Mouse (Mus musculus): ENCODE results near the gene Supt3. TPM values are rescaled to one million over a fixed set of nuclear protein-coding genes. Genes with fewer than 3 reads are reported as not detected.

Supt3 gene
- polyA plus RNA-seq, 1 experiment from 2014 or later, result 24.7 TPM

GRCm38 (mm10) chr17:44743780-44744179 lies 33.2 kb upstream of the Supt3 start:
- Histone ChIP-seq H3K4me2 (replicated peaks) (no peak overlapping the region), H3K4me3 (no peak overlapping the region), H3K4me1 (peaks cover 10% of the 10 kb centered on the region), H3K9ac (no peak overlapping the region), H3K9me3 (no peaks in the 10 kb centered on the region), H3K27me3 (peaks cover 36% of the 10 kb centered on the region), H3K27ac (no peak overlapping the region), H3K36me3 (no peaks in the 10 kb centered on the region)
- 64% methylated on average over 3 of the region's 3 CpGs for WGBS
- no peak for ATAC-seq (ENCODE audit: low FRiP score, low read depth)

- no peaks in the 10 kb centered on the region for H3K9me3 ChIP-seq
- H3K27ac ChIP-seq, result no peak overlapping the region
- H3K4me1 ChIP-seq, result 0 out of 2 replicates have a peak, but pooled peaks cover 3% of the 10 kb centered on the region
- H3K36me3 ChIP-seq, result no peaks in the 10 kb centered on the region
- H3K4me2 ChIP-seq (replicated peaks), result no peak overlapping the region
- H3K9ac ChIP-seq, result no peak overlapping the region
- ATAC-seq (ENCODE audit: low FRiP score, low read depth), result no peak
- H3K4me3 ChIP-seq, result no peak overlapping the region
- H3K27me3 ChIP-seq, result peaks cover 21% of the 10 kb centered on the region
- 88% methylated on average over 8 of the region's 8 CpGs for WGBS
Measured at GRCm38 (mm10) chr17:44745378-44745777, 31.6 kb upstream of the Supt3 start.

GRCm38 (mm10) chr17:44766318-44766717 lies 10.6 kb upstream of the Supt3 start:
- Histone ChIP-seq H3K36me3 (no peaks in the 10 kb centered on the region), H3K4me1 (peaks cover 20% of the 10 kb centered on the region), H3K27ac (no peak overlapping the region), H3K4me3 (no peak overlapping the region), H3K9ac (no peak overlapping the region), H3K9me3 (no peaks in the 10 kb centered on the region), H3K4me2 (replicated peaks) (no peak overlapping the region), H3K27me3 (peaks cover 3% of the 10 kb centered on the region; the same call in 1 of the 2 replicates)
- no peak for ATAC-seq (ENCODE audit: low FRiP score, low read depth)
- 70% methylated on average over 11 of the region's 11 CpGs for WGBS

GRCm38 (mm10) chr17:44766975-44767374 lies 10.0 kb upstream of the Supt3 start:
- H3K36me3 ChIP-seq, result no peaks in the 10 kb centered on the region
- H3K27ac ChIP-seq, result no peak overlapping the region
- H3K9me3 ChIP-seq, result no peaks in the 10 kb centered on the region
- H3K27me3 ChIP-seq, result peaks cover 3% of the 10 kb centered on the region; the same call in 1 of the 2 replicates
- H3K4me2 ChIP-seq (replicated peaks), result no peak overlapping the region
- no peak overlapping the region for H3K4me3 ChIP-seq
- peaks cover 20% of the 10 kb centered on the region for H3K4me1 ChIP-seq
- WGBS, result 58% methylated on average over 2 of the region's 2 CpGs
- ATAC-seq (ENCODE audit: low FRiP score, low read depth), result no peak
- H3K9ac ChIP-seq, result no peak overlapping the region

- ATAC-seq (ENCODE audit: low FRiP score, low read depth), result no peak
- H3K4me2 ChIP-seq (replicated peaks), result no peak overlapping the region
- H3K4me3 ChIP-seq, result no peak overlapping the region
- peaks cover 20% of the 10 kb centered on the region for H3K4me1 ChIP-seq
- no peaks in the 10 kb centered on the region for H3K9me3 ChIP-seq
- WGBS, result 82% methylated on average over 1 of the region's 1 CpGs
- no peak overlapping the region for H3K9ac ChIP-seq
- H3K36me3 ChIP-seq, result no peaks in the 10 kb centered on the region
- H3K27ac ChIP-seq, result no peak overlapping the region
- peaks cover 3% of the 10 kb centered on the region; the same call in 1 of the 2 replicates for H3K27me3 ChIP-seq
Measured at GRCm38 (mm10) chr17:44767375-44767774, 9.6 kb upstream of the Supt3 start.

- H3K4me3 ChIP-seq, result no peak overlapping the region
- WGBS, result 9% methylated on average over 5 of the region's 5 CpGs
- peak overlapping the region; percentile 52 for H3K27ac ChIP-seq
- H3K4me1 ChIP-seq, result peaks cover 20% of the 10 kb centered on the region
- no peaks in the 10 kb centered on the region for H3K36me3 ChIP-seq
- no peak for ATAC-seq (ENCODE audit: low FRiP score, low read depth)
- peak overlapping the region; percentile 19; the same call in 1 of the 2 replicates for H3K4me2 ChIP-seq (replicated peaks)
- H3K9me3 ChIP-seq, result no peaks in the 10 kb centered on the region
- H3K27me3 ChIP-seq, result peaks cover 3% of the 10 kb centered on the region; the same call in 1 of the 2 replicates
- H3K9ac ChIP-seq, result no peak overlapping the region
Measured at GRCm38 (mm10) chr17:44768522-44768921, 8.4 kb upstream of the Supt3 start.

GRCm38 (mm10) chr17:44770871-44771270 lies 6.1 kb upstream of the Supt3 start:
- no peaks in the 10 kb centered on the region for H3K9me3 ChIP-seq
- no peak overlapping the region for H3K4me2 ChIP-seq (replicated peaks)
- 0 out of 2 replicates have a peak, but pooled peaks cover 7% of the 10 kb centered on the region for H3K27me3 ChIP-seq
- H3K27ac ChIP-seq, result no peak overlapping the region
- no peak overlapping the region for H3K4me3 ChIP-seq
- H3K36me3 ChIP-seq, result no peaks in the 10 kb centered on the region
- no peak for ATAC-seq (ENCODE audit: low FRiP score, low read depth)
- H3K9ac ChIP-seq, result no peak overlapping the region
- H3K4me1 ChIP-seq, result peaks cover 20% of the 10 kb centered on the region
- WGBS, result 80% methylated on average over 2 of the region's 2 CpGs

GRCm38 (mm10) chr17:44772576-44772975 lies 4.4 kb upstream of the Supt3 start:
- H3K4me2 ChIP-seq (replicated peaks), result no peak overlapping the region
- peaks cover 16% of the 10 kb centered on the region for H3K4me1 ChIP-seq
- H3K36me3 ChIP-seq, result no peaks in the 10 kb centered on the region
- H3K4me3 ChIP-seq, result no peak overlapping the region
- H3K9me3 ChIP-seq, result no peaks in the 10 kb centered on the region
- no peak for ATAC-seq (ENCODE audit: low FRiP score, low read depth)
- 0 out of 2 replicates have a peak, but pooled peaks cover 4% of the 10 kb centered on the region for H3K27me3 ChIP-seq
- H3K9ac ChIP-seq, result no peak overlapping the region
- 83% methylated on average over 2 of the region's 2 CpGs for WGBS
- no peak overlapping the region for H3K27ac ChIP-seq

- peak overlapping the region; percentile 84 for H3K27ac ChIP-seq
- H3K4me1 ChIP-seq, result peaks cover 4% of the 10 kb centered on the region; the same call in 1 of the 2 replicates
- no peaks in the 10 kb centered on the region for H3K9me3 ChIP-seq
- ATAC-seq (ENCODE audit: low FRiP score, low read depth), result peak; percentile 81
- no peaks in the 10 kb centered on the region for H3K36me3 ChIP-seq
- H3K4me2 ChIP-seq (replicated peaks), result peak overlapping the region; percentile 78
- peak overlapping the region; percentile 93 for H3K9ac ChIP-seq
- 0% methylated on average over 35 of the region's 35 CpGs for WGBS
- 0 out of 2 replicates have a peak, but pooled peaks cover 4% of the 10 kb centered on the region for H3K27me3 ChIP-seq
- peak overlapping the region; percentile 77 for H3K4me3 ChIP-seq
Measured at GRCm38 (mm10) chr17:44777337-44777804, 419 bp downstream of the Supt3 start.

- Histone ChIP-seq H3K4me2 (replicated peaks) (peak overlapping the region; percentile 78), H3K27me3 (0 out of 2 replicates have a peak, but pooled peaks cover 4% of the 10 kb centered on the region), H3K9me3 (no peaks in the 10 kb centered on the region), H3K9ac (peak overlapping the region; percentile 93; the same call in 1 of the 2 replicates), H3K4me3 (peak overlapping the region; percentile 77; the same call in 1 of the 2 replicates), H3K4me1 (peaks cover 4% of the 10 kb centered on the region; the same call in 1 of the 2 replicates), H3K36me3 (no peaks in the 10 kb centered on the region), H3K27ac (no peak overlapping the region)
- no peak for ATAC-seq (ENCODE audit: low FRiP score, low read depth)
- WGBS, result 69% methylated on average over 5 of the region's 5 CpGs
Measured at GRCm38 (mm10) chr17:44778141-44778540, 1.2 kb downstream of the Supt3 start.

GRCm38 (mm10) chr17:44780353-44780752 lies 3.4 kb downstream of the Supt3 start:
- no peak for ATAC-seq (ENCODE audit: low FRiP score, low read depth)
- 71% methylated on average over 4 of the region's 4 CpGs for whole genome bisulfite sequencing
- no peaks in the 10 kb centered on the region for H3K9me3 ChIP-seq
- H3K27ac ChIP-seq, result no peak overlapping the region
- H3K4me1 ChIP-seq, result peaks cover 4% of the 10 kb centered on the region; the same call in 1 of the 2 replicates
- no peaks in the 10 kb centered on the region for H3K27me3 ChIP-seq
- H3K9ac ChIP-seq, result no peak overlapping the region
- H3K4me3 ChIP-seq, result no peak overlapping the region
- H3K36me3 ChIP-seq, result no peaks in the 10 kb centered on the region
- no peak overlapping the region for H3K4me2 ChIP-seq (replicated peaks)

- Histone ChIP-seq H3K9ac (no peak overlapping the region), H3K4me2 (replicated peaks) (no peak overlapping the region), H3K4me3 (no peak overlapping the region), H3K9me3 (no peaks in the 10 kb centered on the region), H3K36me3 (no peaks in the 10 kb centered on the region), H3K27me3 (no peaks in the 10 kb centered on the region), H3K4me1 (peaks cover 4% of the 10 kb centered on the region; the same call in 1 of the 2 replicates), H3K27ac (no peak overlapping the region)
- ATAC-seq (ENCODE audit: low FRiP score, low read depth), result no peak
- 63% methylated on average over 4 of the region's 4 CpGs for WGBS
Measured at GRCm38 (mm10) chr17:44782366-44782765, 5.4 kb downstream of the Supt3 start.

- Histone ChIP-seq H3K4me2 (replicated peaks) (no peak overlapping the region), H3K4me3 (no peak overlapping the region), H3K9me3 (no peaks in the 10 kb centered on the region), H3K27ac (no peak overlapping the region), H3K9ac (no peak overlapping the region), H3K4me1 (peaks cover 3% of the 10 kb centered on the region; the same call in 1 of the 2 replicates), H3K27me3 (no peaks in the 10 kb centered on the region), H3K36me3 (no peaks in the 10 kb centered on the region)
- 80% methylated on average over 2 of the region's 2 CpGs for WGBS
- no peak for ATAC-seq (ENCODE audit: low FRiP score, low read depth)
Measured at GRCm38 (mm10) chr17:44783143-44783542, 6.2 kb downstream of the Supt3 start.
